Mouse (Mus musculus): ENCODE measurements around the gene Mettl23. TPM values are rescaled to one million over a fixed set of nuclear protein-coding genes. Genes with fewer than 3 reads are reported as not detected.

Gene Mettl23
- polyA plus RNA-seq (2017; shearing (Covaris generic)) = 130 TPM

GRCm38 (mm10) chr11:116843261-116844233 lies at the start of gene Mettl23, which contains the start of gene Jmjd6:
Gene Mettl23 (plus strand): TSS chr11:116843278.
Gene Jmjd6 (minus strand): TSS chr11:116843449.

DNA sequence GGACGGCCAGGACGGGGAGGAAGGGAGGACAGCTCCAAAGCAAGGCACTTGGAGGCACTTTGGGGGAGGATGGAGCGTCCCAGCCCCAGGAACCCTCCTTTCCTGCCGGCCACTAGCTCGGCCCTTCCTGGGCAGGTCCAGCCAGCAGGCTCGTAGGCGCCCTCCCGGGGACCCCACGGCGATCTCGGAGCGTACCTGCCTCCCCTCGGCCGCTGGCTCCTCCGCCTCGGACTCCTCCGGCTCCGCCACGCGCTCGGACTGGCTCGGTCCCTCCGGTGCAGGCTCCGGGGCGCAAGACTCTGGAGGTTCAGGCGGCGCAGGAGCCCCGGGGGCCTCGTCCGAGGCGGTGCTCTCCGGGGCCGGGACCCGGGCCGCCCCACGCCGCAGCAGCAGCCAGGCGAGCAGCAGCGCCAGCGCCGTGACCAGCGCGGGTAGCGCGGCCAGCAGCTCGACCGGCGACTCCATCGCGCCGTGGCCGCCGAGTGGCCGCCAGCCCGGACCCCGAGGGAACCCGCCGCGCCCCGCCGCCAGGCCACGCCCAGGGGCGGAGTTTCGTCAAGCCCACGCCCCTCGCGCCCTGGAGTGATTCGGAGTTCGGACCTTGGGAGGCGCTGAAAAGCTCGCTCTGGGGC lies 15.4 kb upstream of the Mettl23 start, which contains the start of gene Mxra7:
TSS of gene Mxra7 (minus strand) at position 513 of the 632 bp plus-strand sequence.

DNA sequence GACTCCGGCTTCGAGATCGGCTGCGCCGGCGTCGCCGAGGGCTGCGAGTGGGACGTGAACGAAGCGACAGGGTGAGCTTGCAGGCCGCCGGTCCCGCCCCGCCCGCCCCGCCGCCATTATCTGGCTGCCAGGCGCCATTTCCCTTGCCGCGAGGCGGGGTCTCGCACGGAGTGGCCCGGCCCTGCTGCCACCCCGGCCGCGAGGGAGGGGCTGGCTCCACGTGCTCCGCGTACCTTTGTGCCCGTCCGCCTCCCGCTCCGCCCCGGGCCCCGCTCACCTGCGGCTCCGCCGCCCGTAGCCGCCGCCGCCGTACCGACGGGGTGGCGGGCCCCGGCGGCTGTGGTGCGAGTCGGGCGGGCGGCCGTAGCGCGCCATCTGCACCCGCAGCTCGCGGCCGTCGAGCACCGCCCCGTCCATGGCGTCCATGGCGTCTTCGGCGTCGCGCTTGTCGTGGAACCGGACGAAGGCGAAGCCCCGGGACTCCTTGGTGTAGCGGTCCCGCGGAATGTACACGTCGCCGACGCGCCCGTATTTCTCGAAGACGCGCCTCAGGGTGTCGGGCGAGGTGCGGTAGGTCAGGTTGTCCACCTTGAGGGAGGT lies 9.3 kb downstream of the Mettl23 start, which contains the start of gene Mfsd11:
TSS of gene Mfsd11 (plus strand) at position 150 of the 600 bp plus-strand sequence.

DNA sequence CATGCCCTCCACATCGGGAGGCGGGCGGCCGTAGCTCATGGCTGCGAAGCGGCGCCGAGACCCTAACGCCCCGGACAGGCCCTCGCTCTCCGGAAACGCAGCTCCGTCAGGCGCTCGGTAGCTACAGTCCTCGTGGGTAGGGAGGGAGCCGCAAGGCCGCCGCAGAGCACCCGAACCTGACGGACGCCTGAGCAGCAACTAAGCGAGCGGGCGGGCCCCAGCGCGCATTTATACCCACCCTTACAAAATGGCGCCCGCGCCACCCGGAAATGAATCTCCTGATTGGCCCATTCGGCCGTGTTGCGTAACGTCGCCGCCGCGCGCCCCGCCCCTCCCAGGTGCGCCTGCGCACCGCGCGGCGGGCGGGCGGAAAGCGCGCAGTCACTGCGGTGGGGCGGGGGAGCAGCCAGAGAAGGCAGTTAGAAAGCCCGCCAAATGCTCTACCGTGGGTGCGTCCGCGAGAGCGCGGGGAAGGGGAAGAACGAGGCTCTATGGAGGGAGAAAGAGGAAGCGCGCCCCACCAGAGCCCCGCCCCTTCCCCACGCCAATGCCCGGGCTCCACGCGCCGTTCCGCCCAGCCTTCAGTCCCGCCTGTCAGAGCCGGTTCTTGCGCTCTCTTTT lies 9.9 kb downstream of the Mettl23 start, which contains the start of gene Srsf2:
TSS of gene Srsf2 (minus strand) at position 204 of the 621 bp plus-strand sequence.

Other genes starting within 250 kb of the Mettl23 start
- 26.2 TPM for gene Rhbdf2, start 216.3 kb upstream of the Mettl23 start, polyA plus RNA-seq (2017; shearing (Covaris generic))
- not detected for gene Prcd, start 189.7 kb upstream of the Mettl23 start, polyA plus RNA-seq (2017; shearing (Covaris generic))
- gene Cygb, start 189.0 kb upstream of the Mettl23 start, polyA plus RNA-seq (2017; shearing (Covaris generic)) = not detected
- gene St6galnac1, start 67.8 kb upstream of the Mettl23 start, polyA plus RNA-seq (2017; shearing (Covaris generic)) = 2.9 TPM
- not detected for gene Mxra7, start 15.2 kb upstream of the Mettl23 start, polyA plus RNA-seq (2017; shearing (Covaris generic))
- gene Jmjd6, start 171 bp downstream of the Mettl23 start, polyA plus RNA-seq (2017; shearing (Covaris generic)) = 95.3 TPM
- gene Mfsd11, start 9.2 kb downstream of the Mettl23 start, polyA plus RNA-seq (2017; shearing (Covaris generic)) = 15.8 TPM
- gene Srsf2, start 9.8 kb downstream of the Mettl23 start, polyA plus RNA-seq (2017; shearing (Covaris generic)) = 350 TPM
- gene Mgat5b, start 75.6 kb downstream of the Mettl23 start, polyA plus RNA-seq (2017; shearing (Covaris generic)) = not detected

Measured in effector memory CD4-positive, alpha-beta T cell, adult 7 months (primary cell).